Mouse (Mus musculus) liver, adult 2 months (tissue): ENCODE results near the gene Rab24.

ENCODE experiments used
- CTCF ChIP-seq: fragments of 200-500 bp; IDR thresholded peaks from 2 replicates; pipeline ENCODE4 v1.5.1; 2011; ENCODE audit warnings: low read depth, low read length, control low read depth
- POLR2A ChIP-seq: fragments of 200-500 bp; IDR thresholded peaks from 2 replicates; pipeline ENCODE4 v1.6.1; 2011; ENCODE audit warnings: low read length, control low read depth; ENCODE audit not compliant: insufficient read depth; ENCODE audit errors: extremely low read depth

GRCm38 (mm10) chr13:55342469-55342868, 20.7 kb upstream of the Rab24 start:
- TF ChIP-seq CTCF (no peak), POLR2A (no peak)
